Mouse (Mus musculus) myocyte (in vitro differentiated cells): ENCODE data around the gene Gm49510. TPM values are rescaled to one million over a fixed set of nuclear protein-coding genes. Genes with fewer than 3 reads are reported as not detected.
A peak's percentile ranks its signal among the peaks of the same experiment; 100 is the strongest.

ENCODE experiments used
- H3K27me3 ChIP-seq: one replicate; pipeline ENCODE4 v1.6.1; 2011; ENCODE audit not compliant: control insufficient read depth, insufficient read depth, insufficient read length
- H3K36me3 ChIP-seq: one replicate; pipeline ENCODE4 v1.6.1; 2011; ENCODE audit not compliant: control insufficient read depth, insufficient read depth
- H3K4me2 ChIP-seq: one replicate; pipeline ENCODE4 v1.6.1; 2011; ENCODE audit warnings: low read depth, control low read depth
- H3K4me3 ChIP-seq: one replicate; pipeline ENCODE4 v1.5.1; 2011; ENCODE audit warnings: mild to moderate bottlenecking, control low read depth, moderate library complexity
- H3K79me2 ChIP-seq: one replicate; pipeline ENCODE4 v1.6.1; 2011; ENCODE audit not compliant: control insufficient read depth, insufficient read depth
- H3ac ChIP-seq: one replicate; pipeline ENCODE4 v1.6.1; 2011; ENCODE audit not compliant: control insufficient read depth, insufficient read length
- CEBPB ChIP-seq: IDR thresholded peaks from 2 replicates; pipeline ENCODE4 v1.6.1; 2011; ENCODE audit warnings: mild to moderate bottlenecking, moderate library complexity; ENCODE audit not compliant: poor library complexity, insufficient read depth, severe bottlenecking
- E2F4 ChIP-seq: IDR thresholded peaks from one replicate; pipeline ENCODE4 v1.6.1; 2011; ENCODE audit warnings: mild to moderate bottlenecking, control low read depth, moderate library complexity; ENCODE audit not compliant: insufficient read depth
- MAX ChIP-seq: IDR thresholded peaks from one replicate; pipeline ENCODE4 v1.6.1; 2011; ENCODE audit warnings: low read depth, mild to moderate bottlenecking, control low read depth
- MYOD1 ChIP-seq, 3 experiments: IDR thresholded peaks; one replicate each; pipeline ENCODE4 v1.6.1; 2011; ENCODE audit warnings: control low read depth in 2 of 3, low read depth in 2 of 3, mild to moderate bottlenecking in 2 of 3, moderate library complexity in 1 of 3; ENCODE audit not compliant: insufficient read length in 2 of 3, control insufficient read depth in 1 of 3
- MYOG ChIP-seq, 3 experiments: IDR thresholded peaks; one replicate each; pipeline ENCODE4 v1.6.1; 2011; ENCODE audit warnings: control low read depth in 2 of 3, low read depth in 2 of 3, mild to moderate bottlenecking in 2 of 3; ENCODE audit not compliant: insufficient read length in 2 of 3, control insufficient read depth in 1 of 3, insufficient read depth in 1 of 3
- POLR2A ChIP-seq: IDR thresholded peaks from one replicate; pipeline ENCODE4 v1.6.1; 2011; ENCODE audit warnings: low read depth, mild to moderate bottlenecking, control low read depth, moderate library complexity; ENCODE audit not compliant: insufficient read length
- POLR2AphosphoS2 ChIP-seq: IDR thresholded peaks from one replicate; pipeline ENCODE4 v1.6.1; 2011; ENCODE audit warnings: low read depth, control low read depth; ENCODE audit not compliant: insufficient read length
- REST ChIP-seq: IDR thresholded peaks from one replicate; pipeline ENCODE4 v1.6.1; 2011; ENCODE audit warnings: mild to moderate bottlenecking, control low read depth, moderate library complexity; ENCODE audit not compliant: insufficient read depth, insufficient read length
- SRF ChIP-seq: IDR thresholded peaks from one replicate; pipeline ENCODE4 v1.6.1; 2011; ENCODE audit warnings: low read depth; ENCODE audit not compliant: control insufficient read depth, insufficient read length
- TCF12 ChIP-seq: IDR thresholded peaks from one replicate; pipeline ENCODE4 v1.6.1; 2011; ENCODE audit warnings: mild to moderate bottlenecking, control low read depth; ENCODE audit not compliant: poor library complexity, insufficient read depth, severe bottlenecking
- TCF3 ChIP-seq: IDR thresholded peaks from one replicate; pipeline ENCODE4 v1.6.1; 2011; ENCODE audit warnings: low read depth, control low read depth; ENCODE audit not compliant: insufficient read length
- USF1 ChIP-seq: IDR thresholded peaks from one replicate; pipeline ENCODE4 v1.6.1; 2011; ENCODE audit warnings: low read depth, mild to moderate bottlenecking, control low read depth, moderate library complexity
- polyA plus RNA-seq: library from polyadenylated mRNA; unstranded; fragments of >200 nt; fragmentation: generic; extraction: Trizol; gene quantifications from one replicate; pipeline ENCODE4 v1.2.1, GENCODE M21; 2012; ENCODE audit warnings: missing spikeins

Gm49510 gene
- polyA plus RNA-seq, 1 experiment: 0.04 TPM

DNA sequence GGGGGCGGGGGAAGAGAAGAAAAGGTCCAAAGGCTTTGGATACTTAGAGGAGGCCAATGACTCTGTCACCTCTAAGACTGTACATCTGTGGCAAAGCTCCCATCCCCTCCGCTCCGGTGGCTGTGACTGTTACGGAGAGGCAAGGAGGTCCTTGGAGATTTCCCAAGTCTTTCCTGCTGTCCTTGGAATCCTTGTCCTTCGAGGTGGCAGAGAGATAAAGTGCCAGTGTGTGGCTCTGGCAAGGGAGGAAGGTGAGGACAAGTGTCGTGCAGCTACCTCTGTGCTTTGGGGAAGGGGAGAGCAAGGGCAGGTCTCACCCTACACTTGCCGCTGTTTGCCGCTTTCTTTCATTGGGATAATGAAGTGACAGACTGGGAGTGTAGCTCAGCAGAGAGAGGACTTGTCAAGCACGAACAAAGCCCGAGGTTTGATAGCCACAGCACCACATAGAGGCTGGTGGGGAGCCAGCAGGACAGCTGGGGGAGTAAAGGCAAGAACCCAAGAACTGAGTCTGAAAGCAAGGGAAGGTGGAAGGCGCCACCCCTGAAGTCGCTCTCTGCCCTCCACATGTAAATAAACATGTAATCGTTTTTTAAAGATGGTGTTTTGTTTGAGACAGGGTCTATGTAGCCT is 25.5 kb upstream of the Gm49510 start:
- Histone ChIP-seq H3K79me2 (peaks cover 9% of the 10 kb centered on the region), H3K4me3 (no peak overlapping the region), H3K4me2 (no peak overlapping the region), H3K27me3 (no peaks in the 10 kb centered on the region), H3K36me3 (no peaks in the 10 kb centered on the region), H3ac (no peak overlapping the region)
- TF ChIP-seq POLR2A: no peak
- no peak for TF ChIP-seq USF1
- no peak for TF ChIP-seq MYOD1 (IDR thresholded peaks at IDR 0.05; ENCODE audit: control insufficient read depth in 1 of 3, insufficient read length in 2 of 3, low read depth in 2 of 3)
- no peak for TF ChIP-seq TCF12
- TF ChIP-seq REST: no peak
- no peak for TF ChIP-seq SRF
- TF ChIP-seq MAX: no peak
- TF ChIP-seq E2F4: no peak
- TF ChIP-seq POLR2AphosphoS2: no peak
- TF ChIP-seq CEBPB: no peak

- TF ChIP-seq MYOD1 (IDR thresholded peaks at IDR 0.05; ENCODE audit: control insufficient read depth in 1 of 3, insufficient read length in 2 of 3, low read depth in 2 of 3) (no peak), USF1 (no peak), CEBPB (no peak), MYOG (IDR thresholded peaks at IDR 0.05; ENCODE audit: control insufficient read depth in 1 of 3, insufficient read depth in 1 of 3, insufficient read length in 2 of 3, low read depth in 2 of 3) (no peak), E2F4 (no peak), SRF (no peak)
- Histone ChIP-seq H3K79me2 (peaks cover 9% of the 10 kb centered on the region), H3ac (no peak overlapping the region), H3K27me3 (no peaks in the 10 kb centered on the region), H3K4me2 (no peak overlapping the region), H3K36me3 (no peaks in the 10 kb centered on the region), H3K4me3 (no peak overlapping the region)
Observed at GRCm38 (mm10) chr15:78874989-78875388, 24.5 kb upstream of the Gm49510 start.

DNA sequence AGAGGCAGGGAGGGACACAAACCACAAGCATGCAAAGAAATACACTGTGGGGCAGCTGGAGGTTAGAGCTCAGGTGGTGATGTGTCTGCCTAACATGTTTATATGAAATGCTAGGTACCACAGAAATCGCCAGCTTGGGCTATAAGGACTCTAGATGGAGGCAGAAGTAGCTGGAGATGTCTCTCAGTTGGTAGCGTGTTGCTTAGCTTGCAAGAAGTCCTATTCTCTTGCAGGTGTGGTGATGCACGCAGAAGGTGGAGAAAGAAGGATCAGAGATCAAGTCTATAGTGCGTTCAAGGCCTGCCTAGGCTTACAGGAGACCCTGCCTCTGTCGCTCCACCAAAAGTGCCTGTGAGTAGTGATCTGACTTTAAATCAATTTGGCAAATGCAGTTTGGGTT is 23.9 kb upstream of the Gm49510 start:
- Histone ChIP-seq H3K4me3 (peak overlapping the region; percentile 68), H3ac (no peak overlapping the region), H3K4me2 (no peak overlapping the region), H3K36me3 (no peaks in the 10 kb centered on the region), H3K27me3 (no peaks in the 10 kb centered on the region), H3K79me2 (peaks cover 9% of the 10 kb centered on the region)
- no peak for TF ChIP-seq TCF12
- no peak for TF ChIP-seq USF1
- TF ChIP-seq POLR2AphosphoS2: no peak
- no peak for TF ChIP-seq E2F4
- no peak for TF ChIP-seq REST
- no peak for TF ChIP-seq MYOG (IDR thresholded peaks at IDR 0.05; ENCODE audit: control insufficient read depth in 1 of 3, insufficient read depth in 1 of 3, insufficient read length in 2 of 3, low read depth in 2 of 3)
- no peak for TF ChIP-seq SRF
- no peak for TF ChIP-seq CEBPB
- no peak for TF ChIP-seq POLR2A
- no peak for TF ChIP-seq MYOD1 (IDR thresholded peaks at IDR 0.05; ENCODE audit: control insufficient read depth in 1 of 3, insufficient read length in 2 of 3, low read depth in 2 of 3)
- no peak for TF ChIP-seq TCF3
- TF ChIP-seq MAX: no peak

GRCm38 (mm10) chr15:78876258-78876696 is 23.2 kb upstream of the Gm49510 start:
- peak overlapping the region; percentile 68 for H3K4me3 ChIP-seq
- TF ChIP-seq TCF12 (no peak), POLR2AphosphoS2 (peak; percentile 22)
- H3K27me3 ChIP-seq: no peaks in the 10 kb centered on the region
- H3K36me3 ChIP-seq: no peaks in the 10 kb centered on the region
- peak overlapping the region; percentile 99 for H3K4me2 ChIP-seq
- peaks cover 9% of the 10 kb centered on the region for H3K79me2 ChIP-seq
- peak overlapping the region; percentile 43 for H3ac ChIP-seq

DNA sequence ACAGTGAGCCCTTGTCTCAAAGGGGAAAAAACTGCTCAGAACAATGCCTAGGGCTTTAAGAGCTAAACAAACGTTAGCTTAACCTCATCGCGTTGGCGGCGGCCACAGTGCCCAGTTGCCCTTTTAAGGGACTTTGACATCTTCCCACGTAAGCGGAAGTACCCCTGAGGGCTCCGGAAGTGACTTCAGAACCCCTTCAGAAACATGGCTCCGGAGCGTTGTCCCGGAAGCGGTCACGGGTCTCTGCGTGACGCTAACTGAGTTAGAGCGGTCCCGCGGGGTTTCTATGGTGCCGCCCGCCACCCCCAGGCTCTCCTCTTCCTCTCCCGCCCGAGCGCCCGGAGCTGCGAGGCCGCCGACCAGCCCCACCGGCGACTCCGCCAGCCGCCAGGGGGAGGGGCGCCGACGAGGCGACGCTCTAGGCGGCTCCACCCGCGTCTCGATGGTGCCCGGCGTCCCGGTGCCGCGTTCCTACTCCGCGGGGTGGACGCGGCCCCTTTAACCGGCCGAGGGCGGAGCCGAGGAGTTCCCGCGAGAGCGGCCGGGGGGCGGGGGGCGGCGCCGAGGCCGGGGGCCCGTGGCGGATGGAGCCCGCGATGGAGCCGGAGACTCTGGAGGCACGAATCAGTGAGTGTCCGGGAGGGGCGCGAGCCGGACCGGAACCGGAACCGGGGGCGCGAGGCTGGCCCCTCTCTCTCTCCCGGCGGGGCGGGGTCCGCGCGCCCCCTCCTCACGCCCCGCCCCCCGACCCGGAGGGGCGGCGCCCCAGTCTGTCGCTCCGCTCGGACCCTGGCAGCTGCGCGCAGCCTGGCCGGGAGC is 22.3 kb upstream of the Gm49510 start, which contains the start of gene Gga1:
Gene Gga1, plus strand, starts transcription at position 200 of the 819 bp plus-strand sequence.
- H3ac ChIP-seq: peak within 1 kb of the TSS; percentile 43
- H3K36me3 ChIP-seq: no peaks in the 10 kb centered on the region
- H3K27me3 ChIP-seq: no peaks in the 10 kb centered on the region
- H3K4me3 ChIP-seq: peak within 1 kb of the TSS; percentile 68
- peaks cover 9% of the 10 kb centered on the region for H3K79me2 ChIP-seq
- peak within 1 kb of the TSS; percentile 99 for H3K4me2 ChIP-seq
- peak; percentile 100 for TF ChIP-seq SRF
- TF ChIP-seq E2F4: no peak
- TF ChIP-seq MAX: no peak
- no peak for TF ChIP-seq USF1
- no peak for TF ChIP-seq REST
- peak in 2 of 3 experiments; percentile 7 to 43 for TF ChIP-seq MYOG (IDR thresholded peaks at IDR 0.05; ENCODE audit: control insufficient read depth in 1 of 3, insufficient read depth in 1 of 3, insufficient read length in 2 of 3, low read depth in 2 of 3)
- no peak for TF ChIP-seq TCF12
- TF ChIP-seq POLR2A: peak; percentile 93
- TF ChIP-seq MYOD1 (IDR thresholded peaks at IDR 0.05; ENCODE audit: control insufficient read depth in 1 of 3, insufficient read length in 2 of 3, low read depth in 2 of 3): peak in 1 of 3 experiments; percentile 69
- TF ChIP-seq CEBPB: no peak
- no peak for TF ChIP-seq TCF3
- peak; percentile 80 for TF ChIP-seq POLR2AphosphoS2
